Mouse (Mus musculus) liver, embryonic 13.5 days (tissue): ENCODE measurements around the gene Hmgcl. TPM values are rescaled to one million over a fixed set of nuclear protein-coding genes. Genes with fewer than 3 reads are reported as not detected.

Experiments
- ATAC-seq: fragments of 200-750 bp; cut with Nextera tagmentation; 2 replicates; pipeline ENCODE4 v1.8.0; 2017; ENCODE audit warnings: low read depth, mild to moderate bottlenecking, moderate number of reproducible peaks, moderate library complexity
- DNase-seq: peaks from one replicate; pipeline ENCODE4 v3.0.0; 2022
- H3K27ac ChIP-seq: fragments of 300-500 bp; sonication (generic); 2 replicates; pipeline ENCODE4 v1.5.1; 2015; ENCODE audit warnings: moderate library complexity, mild to moderate bottlenecking, inconsistent platforms
- H3K27me3 ChIP-seq: fragments of 300-500 bp; sonication (generic); 2 replicates; pipeline ENCODE4 v1.6.1; 2015; ENCODE audit warnings: mild to moderate bottlenecking, inconsistent platforms
- H3K36me3 ChIP-seq: fragments of 300-500 bp; sonication (generic); 2 replicates; pipeline ENCODE4 v1.6.1; 2015; ENCODE audit warnings: mild to moderate bottlenecking, inconsistent platforms
- H3K4me1 ChIP-seq: fragments of 300-500 bp; sonication (generic); replicated peaks from 2 replicates; pipeline ENCODE4 v1.6.1; 2015; ENCODE audit warnings: inconsistent platforms
- H3K4me2 ChIP-seq: fragments of 300-500 bp; sonication (generic); 2 replicates; pipeline ENCODE4 v1.6.1; 2015; ENCODE audit warnings: inconsistent platforms, mild to moderate bottlenecking, moderate library complexity
- H3K4me3 ChIP-seq: fragments of 300-500 bp; sonication (generic); replicated peaks from 2 replicates; pipeline ENCODE4 v1.5.1; 2015; ENCODE audit warnings: mild to moderate bottlenecking, inconsistent platforms
- H3K9ac ChIP-seq: fragments of 300-500 bp; sonication (generic); 2 replicates; pipeline ENCODE4 v1.6.1; 2015; ENCODE audit warnings: mild to moderate bottlenecking, inconsistent platforms
- H3K9me3 ChIP-seq: fragments of 300-500 bp; sonication (generic); replicated peaks from 2 replicates; pipeline ENCODE4 v1.6.1; 2016; ENCODE audit warnings: inconsistent platforms
- WGBS: fragments of 180-500 bp; shearing (Covaris S2); methylation state at CpG from one replicate; pipeline ENCODE4 v1.1.7; 2015; ENCODE audit not compliant: insufficient replicate concordance; 5-methylcytosine and 5-hydroxymethylcytosine counted together
- polyA plus RNA-seq: library from polyadenylated mRNA; unstranded; fragments of >200 nt; fragmentation: Nextera tagmentation; extraction: Ambion mirVana; gene quantifications from 2 replicates; pipeline ENCODE4 v1.2.1, GENCODE M21; 2015

Gene Hmgcl
- polyA plus RNA-seq, 1 experiment from 2014 or later = 71.9 TPM

DNA sequence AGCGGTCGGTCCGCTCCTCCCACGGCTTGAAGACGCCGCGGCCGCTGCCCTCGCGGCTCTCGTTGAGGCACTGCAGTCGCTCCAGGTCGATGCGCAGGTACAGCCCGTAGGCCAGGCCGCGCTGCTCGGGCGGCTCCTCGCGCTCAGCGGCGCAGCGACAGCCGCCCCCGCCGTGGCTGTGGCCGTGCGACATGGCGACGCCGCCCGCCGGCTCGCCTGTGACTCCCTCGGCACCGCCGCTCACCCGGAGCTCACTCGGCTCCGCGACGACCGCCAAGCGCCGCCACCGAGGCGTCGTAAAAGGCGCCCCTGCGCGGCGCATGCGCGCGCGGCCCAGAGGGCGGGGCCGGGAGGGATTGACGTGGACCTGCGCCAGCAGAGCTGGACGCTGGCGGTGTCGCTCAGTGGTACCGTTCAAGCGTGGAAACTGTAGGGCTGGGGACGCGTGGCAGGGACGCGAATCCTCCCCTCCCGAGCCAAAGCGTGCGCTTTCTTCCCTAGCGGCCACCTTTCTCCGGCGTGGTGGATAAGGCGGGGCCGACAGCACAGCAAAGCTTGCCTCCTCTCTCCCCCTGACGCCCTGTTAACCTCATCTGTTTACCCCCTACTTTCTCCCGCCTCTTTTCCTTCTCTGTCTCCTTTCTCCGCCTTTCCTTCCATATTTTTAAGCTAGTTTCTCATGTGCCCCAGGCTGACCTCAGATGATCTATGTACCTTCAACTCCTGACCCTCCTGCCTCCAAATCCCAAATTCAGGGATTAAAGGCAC lies 40.9 kb downstream of the Hmgcl start, which contains the start of gene Pithd1:
Gene Pithd1, minus strand, starts transcription at position 322 of the 768 bp plus-strand sequence.
- WGBS = under 1% methylated on average over 81 of the region's 81 CpGs
- H3K36me3 ChIP-seq = peaks cover 36% of the 10 kb centered on the region
- H3K9ac ChIP-seq = peak within 1 kb of the TSS; percentile 98
- peak; percentile 93 for DNase-seq
- H3K4me2 ChIP-seq = peak within 1 kb of the TSS; percentile 91
- H3K4me1 ChIP-seq = peaks cover 50% of the 10 kb centered on the region
- peak within 1 kb of the TSS; percentile 84 for H3K4me3 ChIP-seq
- H3K9me3 ChIP-seq = no peaks in the 10 kb centered on the region
- ATAC-seq = peak; percentile 83
- peak within 1 kb of the TSS; percentile 96 for H3K27ac ChIP-seq
- H3K27me3 ChIP-seq = no peaks in the 10 kb centered on the region

DNA sequence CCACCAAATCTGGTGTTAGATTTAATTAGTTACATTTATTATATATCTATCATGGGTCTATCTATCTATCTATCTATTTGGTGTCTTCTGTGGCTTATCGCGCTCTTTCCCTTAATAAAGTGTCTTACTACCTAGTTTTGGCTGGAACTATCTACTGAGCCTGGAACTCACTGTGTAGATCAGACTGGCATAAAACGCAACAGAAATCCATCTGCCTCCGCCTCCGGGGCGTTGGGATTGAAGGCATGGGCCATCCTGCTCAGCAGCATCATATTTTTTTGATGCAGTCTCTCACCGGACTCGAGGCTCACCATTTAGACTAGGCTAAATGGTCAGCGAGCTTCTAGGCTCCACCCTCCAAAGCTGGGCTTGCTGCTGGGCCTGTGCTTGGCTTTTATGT lies 41.5 kb downstream of the Hmgcl start:
- H3K27me3 ChIP-seq = no peaks in the 10 kb centered on the region
- 66% methylated on average over 9 of the region's 9 CpGs for WGBS
- H3K9me3 ChIP-seq = no peaks in the 10 kb centered on the region
- ATAC-seq (no peak), DNase-seq (no peak)
- peak overlapping the region; percentile 84 for H3K4me3 ChIP-seq
- peak overlapping the region; percentile 96 for H3K27ac ChIP-seq
- H3K4me1 ChIP-seq = peaks cover 48% of the 10 kb centered on the region
- peak overlapping the region; percentile 98 for H3K9ac ChIP-seq
- peaks cover 31% of the 10 kb centered on the region for H3K36me3 ChIP-seq
- H3K4me2 ChIP-seq = peak overlapping the region; percentile 91

DNA sequence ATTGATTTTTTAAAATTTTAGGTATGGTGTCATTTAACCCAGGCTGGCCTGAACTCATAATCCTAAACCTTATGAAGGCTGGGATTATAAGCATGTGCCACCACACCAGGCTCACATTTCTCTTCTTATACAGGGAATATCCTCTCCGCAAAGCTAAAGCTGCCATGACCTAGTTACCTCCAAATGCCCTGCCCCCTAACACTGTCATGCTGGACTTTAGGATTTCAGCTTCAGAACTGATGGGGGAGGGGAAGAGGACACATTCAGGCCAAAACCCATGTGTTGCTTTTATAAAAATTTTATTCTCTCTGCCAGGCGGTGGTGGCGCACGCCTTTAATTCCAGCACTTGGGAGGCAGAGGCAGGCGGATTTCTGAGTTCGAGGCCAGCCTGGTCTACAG lies 47.7 kb downstream of the Hmgcl start:
- Histone ChIP-seq H3K9ac (no peak overlapping the region), H3K9me3 (peaks cover 5% of the 10 kb centered on the region; the same call in 1 of the 2 replicates), H3K4me1 (peaks cover 13% of the 10 kb centered on the region), H3K4me3 (no peak overlapping the region), H3K27ac (0 out of 2 replicates have a peak overlapping the region, but pooled peaks have one; percentile 41), H3K4me2 (no peak overlapping the region), H3K36me3 (no peaks in the 10 kb centered on the region), H3K27me3 (no peaks in the 10 kb centered on the region)
- WGBS = 91% methylated on average over 6 of the region's 6 CpGs
- DNase-seq (no peak), ATAC-seq (no peak)

DNA sequence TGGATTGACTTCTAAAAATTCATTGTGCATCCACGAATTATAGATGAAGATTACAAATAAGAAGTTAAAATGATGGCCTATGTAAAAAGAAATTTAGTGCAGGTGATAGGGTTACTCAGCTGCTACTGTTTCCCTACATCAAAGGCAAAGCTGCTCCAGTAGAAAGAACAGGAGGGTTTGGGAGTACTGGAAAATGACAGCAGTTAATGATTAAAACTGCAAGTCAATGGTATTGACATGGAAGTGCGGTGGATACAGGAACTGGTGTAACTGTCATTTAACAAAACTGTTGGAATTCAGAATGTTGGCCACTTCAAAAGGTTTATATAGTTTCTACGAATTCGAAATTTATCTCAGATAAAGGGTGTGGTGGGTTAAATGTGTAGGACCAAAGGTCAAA lies 48.9 kb downstream of the Hmgcl start:
- Histone ChIP-seq H3K4me3 (no peak overlapping the region), H3K9ac (no peak overlapping the region), H3K4me1 (peaks cover 13% of the 10 kb centered on the region), H3K9me3 (peaks cover 5% of the 10 kb centered on the region; the same call in 1 of the 2 replicates), H3K27me3 (no peaks in the 10 kb centered on the region), H3K27ac (no peak overlapping the region), H3K4me2 (no peak overlapping the region), H3K36me3 (no peaks in the 10 kb centered on the region)
- DNase-seq (no peak), ATAC-seq (no peak)
- WGBS = 72% methylated on average over 4 of the region's 4 CpGs

DNA sequence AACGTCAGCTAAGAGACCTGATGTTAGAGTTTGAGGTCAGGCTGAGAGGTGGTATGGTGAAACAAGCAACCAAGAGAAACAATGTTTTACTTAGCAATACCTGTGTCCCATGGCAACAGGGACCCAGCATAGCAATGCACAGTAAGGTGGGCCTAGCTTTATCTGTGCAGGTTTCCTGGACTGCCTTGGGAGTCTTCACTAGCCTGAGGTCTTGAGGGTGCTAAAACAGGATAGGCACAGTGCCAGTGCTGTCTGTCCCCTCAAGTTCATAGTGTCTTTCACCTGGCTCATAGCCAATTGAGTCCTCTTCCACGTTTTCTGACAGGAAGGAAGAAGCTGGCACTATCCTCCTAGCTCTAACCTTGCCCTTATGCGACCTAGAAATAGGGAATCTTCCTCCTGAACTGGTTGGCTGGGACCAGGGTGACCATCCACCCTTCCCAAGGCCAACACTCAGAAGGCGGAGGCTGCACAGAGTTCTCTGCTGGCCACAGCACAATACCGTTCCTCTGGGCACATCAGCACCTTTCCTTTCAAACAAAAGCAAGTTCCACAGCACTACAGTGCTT lies 57.9 kb downstream of the Hmgcl start:
- Histone ChIP-seq H3K9ac (no peak overlapping the region), H3K4me3 (no peak overlapping the region), H3K36me3 (peaks cover 81% of the 10 kb centered on the region), H3K9me3 (no peaks in the 10 kb centered on the region), H3K27ac (no peak overlapping the region), H3K4me1 (no peaks in the 10 kb centered on the region), H3K27me3 (no peaks in the 10 kb centered on the region), H3K4me2 (no peak overlapping the region)
- DNase-seq (no peak), ATAC-seq (no peak)
- WGBS = 84% methylated on average over 5 of the region's 5 CpGs

DNA sequence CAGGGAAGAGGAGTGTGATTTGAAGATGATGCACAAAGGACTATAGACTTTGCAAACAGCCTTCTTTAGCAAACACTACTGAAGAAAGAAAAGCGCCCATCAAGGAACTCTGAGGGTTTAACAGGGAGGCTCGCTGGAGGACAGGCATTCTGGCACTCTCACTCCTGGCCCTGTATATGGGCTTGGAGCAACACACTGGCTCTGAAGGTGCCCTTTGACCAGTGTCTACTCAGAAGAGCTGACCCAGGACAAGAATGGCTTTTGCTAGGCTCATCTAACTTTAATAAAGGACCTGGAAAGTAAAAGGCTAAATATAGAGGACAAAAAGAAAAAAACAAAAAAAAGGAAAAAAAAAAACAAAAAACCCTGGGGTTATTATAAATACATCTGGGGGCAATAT lies 58.7 kb downstream of the Hmgcl start:
- DNase-seq (no peak), ATAC-seq (no peak)
- Histone ChIP-seq H3K9me3 (no peaks in the 10 kb centered on the region), H3K36me3 (peaks cover 88% of the 10 kb centered on the region), H3K27me3 (no peaks in the 10 kb centered on the region), H3K27ac (no peak overlapping the region), H3K4me2 (no peak overlapping the region), H3K4me3 (no peak overlapping the region), H3K4me1 (no peaks in the 10 kb centered on the region), H3K9ac (no peak overlapping the region)
- 77% methylated on average over 2 of the region's 2 CpGs for WGBS

DNA sequence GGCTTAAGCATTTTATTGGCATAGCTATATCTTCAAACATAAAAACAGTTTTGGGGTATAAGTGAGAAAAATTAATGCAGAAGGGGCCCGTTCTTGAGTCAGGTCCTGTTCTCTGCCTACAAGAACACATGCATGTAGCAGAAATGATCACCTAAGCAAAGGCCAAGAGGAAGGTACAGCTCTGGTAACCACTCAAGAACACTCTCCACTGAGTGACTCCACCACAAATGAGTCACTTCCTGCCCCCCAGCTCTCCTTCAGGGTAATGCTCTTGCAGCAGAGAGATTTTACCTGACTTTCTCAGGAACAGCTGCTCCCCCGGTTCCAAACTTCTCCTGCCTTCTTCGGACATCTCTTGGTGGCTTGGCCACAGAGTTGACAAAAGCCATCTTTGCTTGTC lies 60.6 kb downstream of the Hmgcl start:
- Histone ChIP-seq H3K4me2 (no peak overlapping the region), H3K27ac (no peak overlapping the region), H3K4me3 (no peak overlapping the region), H3K36me3 (peaks cover 99% of the 10 kb centered on the region), H3K9me3 (no peaks in the 10 kb centered on the region), H3K4me1 (0 out of 2 replicates have a peak, but pooled peaks cover 4% of the 10 kb centered on the region), H3K9ac (no peak overlapping the region), H3K27me3 (no peaks in the 10 kb centered on the region)
- no peak for ATAC-seq
- no peak for DNase-seq
- 78% methylated on average over 3 of the region's 3 CpGs for WGBS

DNA sequence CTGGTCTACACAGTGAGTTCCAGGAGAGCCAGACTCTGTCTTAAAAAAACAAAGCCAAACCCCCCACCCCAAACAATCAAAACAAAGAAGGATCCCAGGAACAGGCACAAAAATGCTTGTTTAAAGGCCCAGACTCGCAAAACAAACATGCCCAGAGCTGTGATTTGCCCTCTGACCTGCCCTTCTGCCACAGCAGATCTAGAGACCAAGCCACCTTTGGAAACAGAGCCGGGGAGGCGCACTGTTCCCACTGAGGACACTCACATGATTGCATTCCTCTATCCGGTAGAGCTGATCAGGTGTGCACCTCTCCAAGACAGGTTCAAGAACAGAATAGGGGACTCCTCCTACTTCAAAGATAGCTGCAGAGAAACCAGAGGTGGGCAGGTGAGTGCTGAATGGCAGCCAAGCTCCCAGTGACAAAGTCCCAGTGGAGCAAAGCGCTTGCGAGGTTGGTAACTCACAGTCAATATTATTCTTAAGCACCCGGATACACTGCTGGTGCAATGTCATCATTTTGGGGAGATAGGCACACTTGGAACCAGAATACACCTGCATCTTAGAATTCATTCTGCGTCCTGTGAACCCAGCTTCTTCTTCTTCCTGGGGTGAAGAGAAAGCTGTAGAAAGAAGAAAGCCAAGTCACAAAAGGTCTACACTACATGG lies 62.7 kb downstream of the Hmgcl start:
- no peak overlapping the region for H3K4me2 ChIP-seq
- H3K27ac ChIP-seq = peak overlapping the region; percentile 10; the same call in 1 of the 2 replicates
- no peaks in the 10 kb centered on the region for H3K27me3 ChIP-seq
- no peak overlapping the region for H3K4me3 ChIP-seq
- ATAC-seq = peak; percentile 52
- H3K4me1 ChIP-seq = peaks cover 12% of the 10 kb centered on the region; the same call in 1 of the 2 replicates
- no peak overlapping the region for H3K9ac ChIP-seq
- H3K36me3 ChIP-seq = peaks cover 98% of the 10 kb centered on the region
- H3K9me3 ChIP-seq = no peaks in the 10 kb centered on the region
- no peak for DNase-seq
- 83% methylated on average over 8 of the region's 8 CpGs for WGBS

DNA sequence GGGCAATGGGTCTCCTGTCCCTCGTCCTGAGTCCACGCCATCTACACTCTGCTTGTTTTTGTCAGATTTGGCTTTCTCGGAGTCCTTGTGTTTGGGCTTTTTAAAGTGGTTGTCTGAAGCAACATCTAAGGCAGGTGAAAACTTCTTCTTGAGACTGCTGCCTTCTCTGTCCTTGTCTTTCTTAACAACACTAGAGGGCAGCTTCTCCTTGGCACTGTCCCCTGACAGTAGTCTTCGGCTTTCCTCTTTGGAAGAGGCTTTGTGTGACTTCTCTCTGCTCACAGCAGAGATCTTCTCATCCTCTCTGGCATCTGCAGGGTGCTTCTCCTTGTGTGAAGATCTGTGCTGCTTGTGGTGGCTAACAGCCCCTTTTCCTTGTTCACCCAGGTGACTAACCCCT lies 64.3 kb downstream of the Hmgcl start:
- Histone ChIP-seq H3K27me3 (no peaks in the 10 kb centered on the region), H3K4me2 (no peak overlapping the region), H3K4me3 (no peak overlapping the region), H3K4me1 (peaks cover 12% of the 10 kb centered on the region; the same call in 1 of the 2 replicates), H3K36me3 (peaks cover 89% of the 10 kb centered on the region), H3K9me3 (no peaks in the 10 kb centered on the region), H3K27ac (no peak overlapping the region), H3K9ac (no peak overlapping the region)
- ATAC-seq (no peak), DNase-seq (no peak)
- WGBS = 88% methylated on average over 4 of the region's 4 CpGs
